Mouse (Mus musculus) myocyte (in vitro differentiated cells): ENCODE measurements around the gene Defb45.

Experiments used
- CEBPB ChIP-seq: IDR thresholded peaks from 2 replicates; pipeline ENCODE4 v1.6.1; 2011; ENCODE audit warnings: mild to moderate bottlenecking, moderate library complexity; ENCODE audit not compliant: poor library complexity, insufficient read depth, severe bottlenecking
- E2F4 ChIP-seq: IDR thresholded peaks from one replicate; pipeline ENCODE4 v1.6.1; 2011; ENCODE audit warnings: mild to moderate bottlenecking, control low read depth, moderate library complexity; ENCODE audit not compliant: insufficient read depth
- MAX ChIP-seq: IDR thresholded peaks from one replicate; pipeline ENCODE4 v1.6.1; 2011; ENCODE audit warnings: low read depth, mild to moderate bottlenecking, control low read depth
- MYOD1 ChIP-seq, 3 experiments: IDR thresholded peaks; one replicate each; pipeline ENCODE4 v1.6.1; 2011; ENCODE audit warnings: control low read depth in 2 of 3, low read depth in 2 of 3, mild to moderate bottlenecking in 2 of 3, moderate library complexity in 1 of 3; ENCODE audit not compliant: insufficient read length in 2 of 3, control insufficient read depth in 1 of 3
- POLR2A ChIP-seq: IDR thresholded peaks from one replicate; pipeline ENCODE4 v1.6.1; 2011; ENCODE audit warnings: low read depth, mild to moderate bottlenecking, control low read depth, moderate library complexity; ENCODE audit not compliant: insufficient read length
- POLR2AphosphoS2 ChIP-seq: IDR thresholded peaks from one replicate; pipeline ENCODE4 v1.6.1; 2011; ENCODE audit warnings: low read depth, control low read depth; ENCODE audit not compliant: insufficient read length
- TCF12 ChIP-seq: IDR thresholded peaks from one replicate; pipeline ENCODE4 v1.6.1; 2011; ENCODE audit warnings: mild to moderate bottlenecking, control low read depth; ENCODE audit not compliant: poor library complexity, insufficient read depth, severe bottlenecking
- USF1 ChIP-seq: IDR thresholded peaks from one replicate; pipeline ENCODE4 v1.6.1; 2011; ENCODE audit warnings: low read depth, mild to moderate bottlenecking, control low read depth, moderate library complexity

DNA sequence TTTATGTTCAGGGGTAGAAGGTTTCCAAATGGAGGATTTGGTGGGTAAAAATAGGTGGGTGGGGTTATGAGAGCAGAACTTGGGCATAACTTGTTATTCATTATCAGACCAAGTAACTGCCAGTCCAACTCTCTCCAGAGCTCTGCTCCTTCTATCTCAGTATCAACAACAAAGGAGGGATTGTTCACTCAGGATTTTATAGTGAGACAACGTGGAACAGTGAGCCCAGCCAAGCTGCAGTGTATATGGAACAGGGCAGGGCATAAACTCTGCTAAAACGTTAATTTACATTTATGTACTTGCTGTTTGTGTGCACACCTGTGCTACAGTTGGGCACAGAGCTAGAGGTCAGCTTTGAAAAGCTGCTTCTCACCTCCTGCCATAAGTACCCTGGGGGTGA is 10.7 kb downstream of the Defb45 start:
- TF ChIP-seq CEBPB (no peak), E2F4 (no peak), POLR2AphosphoS2 (no peak), POLR2A (no peak), TCF12 (no peak), MAX (no peak), USF1 (no peak), MYOD1 (IDR thresholded peaks at IDR 0.05; ENCODE audit: control insufficient read depth in 1 of 3, insufficient read length in 2 of 3, low read depth in 2 of 3) (no peak)
